Mouse (Mus musculus) hindbrain, postnatal 0 days (tissue): Measurements from ENCODE around the gene Map7. TPM values are rescaled to one million over a fixed set of nuclear protein-coding genes. Genes with fewer than 3 reads are reported as not detected.

Experiments used
- ATAC-seq: fragments of 200-750 bp; cut with Nextera tagmentation; 2 replicates; pipeline ENCODE4 v1.8.0; 2017; ENCODE audit warnings: mild to moderate bottlenecking, moderate TSS enrichment, moderate library complexity
- DNase-seq: peaks from one replicate; pipeline ENCODE4 v3.0.0-alpha.2; 2015; ENCODE audit warnings: low spot score
- H3K27ac ChIP-seq: fragments of 300-500 bp; sonication (generic); 2 replicates; pipeline ENCODE4 v1.5.1; 2014; ENCODE audit warnings: mild to moderate bottlenecking
- H3K27me3 ChIP-seq: fragments of 300-500 bp; sonication (generic); 2 replicates; pipeline ENCODE4 v1.6.1; 2014; ENCODE audit warnings: low read length, mixed read lengths; ENCODE audit not compliant: insufficient read depth
- H3K36me3 ChIP-seq: fragments of 300-500 bp; sonication (generic); 2 replicates; pipeline ENCODE4 v1.6.1; 2014; ENCODE audit warnings: low read length, mixed read lengths; ENCODE audit not compliant: insufficient read depth
- H3K4me1 ChIP-seq: fragments of 300-500 bp; sonication (generic); 2 replicates; pipeline ENCODE4 v1.6.1; 2014; ENCODE audit warnings: antibody characterized with exemption, low read length, mixed read lengths; ENCODE audit not compliant: insufficient read depth
- H3K4me2 ChIP-seq: fragments of 300-500 bp; sonication (generic); 2 replicates; pipeline ENCODE4 v1.6.1; 2014; ENCODE audit warnings: low read depth, mild to moderate bottlenecking, low read length, moderate library complexity, mixed read lengths
- H3K4me3 ChIP-seq: fragments of 300-500 bp; sonication (generic); 2 replicates; pipeline ENCODE4 v1.5.1; 2014; ENCODE audit warnings: low read length
- H3K9ac ChIP-seq: fragments of 300-500 bp; sonication (generic); replicated peaks from 2 replicates; pipeline ENCODE4 v1.6.1; 2014; ENCODE audit warnings: mild to moderate bottlenecking, low read length, moderate library complexity, mixed read lengths
- H3K9me3 ChIP-seq: fragments of 300-500 bp; sonication (generic); 2 replicates; pipeline ENCODE4 v1.6.1; 2016; ENCODE audit warnings: low read length, mixed read lengths
- CTCF ChIP-seq: IDR thresholded peaks from 2 replicates; pipeline ENCODE4 v1.5.1; 2016; ENCODE audit warnings: antibody characterized with exemption, control low read depth, low read depth
- WGBS: fragments of 180-500 bp; shearing (Covaris S2); extraction: QIAGEN DNeasy Blood & Tissue Kit; methylation state at CpG from one replicate; pipeline ENCODE4 v1.1.7; 2014; 5-methylcytosine and 5-hydroxymethylcytosine counted together
- polyA plus RNA-seq: library from polyadenylated mRNA; unstranded; fragments of >200 nt; fragmentation: Nextera tagmentation; extraction: Ambion mirVana; gene quantifications from 2 replicates; pipeline ENCODE4 v1.2.1, GENCODE M21; 2015
- total RNA-seq: library from RNA; depleted of rRNA; stranded (reverse); fragments of >200 nt; gene quantifications from 2 replicates; pipeline ENCODE4 v1.2.3, GENCODE M21; 2014

Gene Map7
- total and polyA plus RNA-seq, 2 experiments from 2014 or later, result 6.2 to 15.1 TPM

DNA sequence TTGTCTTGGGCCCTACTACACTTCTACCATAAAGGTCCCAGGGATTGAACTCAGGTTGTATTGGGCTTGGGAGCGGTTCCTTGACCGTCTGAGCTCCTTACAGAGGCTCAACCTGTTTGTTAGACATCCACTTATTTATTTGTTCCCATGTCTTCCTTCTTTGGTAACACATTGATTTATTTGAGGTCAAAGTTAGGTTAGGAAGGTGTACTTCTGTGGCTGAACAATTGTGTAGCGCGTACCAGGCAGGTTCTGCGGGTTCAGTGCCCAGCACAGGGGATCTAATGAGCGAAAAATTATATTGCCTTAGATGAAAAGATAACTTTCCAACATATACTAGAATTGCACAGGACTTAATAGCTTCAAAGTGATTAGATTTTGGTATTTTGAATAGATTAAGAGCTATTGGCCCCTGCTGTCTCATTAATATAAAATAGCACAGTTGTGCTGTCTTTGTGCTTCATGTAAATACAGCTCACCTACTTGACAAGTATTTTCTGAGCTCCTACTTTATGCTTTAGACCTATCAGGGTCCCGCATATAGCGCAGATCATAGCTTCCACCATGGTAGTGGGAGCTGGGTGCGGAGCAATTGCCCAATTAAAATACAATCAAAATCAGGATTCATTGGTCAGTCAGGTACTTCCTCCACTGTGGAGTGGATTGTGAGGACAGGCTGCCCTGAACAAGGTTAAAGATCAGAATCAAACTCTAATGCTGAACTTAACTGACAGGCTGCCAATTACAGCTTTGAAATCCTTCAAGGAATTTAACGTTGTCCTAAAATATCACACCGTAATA, 162.9 kb downstream of the Map7 start:
- H3K36me3 ChIP-seq, result no peaks in the 10 kb centered on the region
- WGBS, result 44% methylated on average over 11 of the region's 11 CpGs
- no peaks in the 10 kb centered on the region for H3K9me3 ChIP-seq
- H3K27ac ChIP-seq, result peak overlapping the region; percentile 99
- H3K27me3 ChIP-seq, result no peaks in the 10 kb centered on the region
- peak overlapping the region; percentile 85 for H3K4me3 ChIP-seq
- ATAC-seq (no peak), DNase-seq (peak; percentile 25)
- peak overlapping the region; percentile 73 for H3K4me2 ChIP-seq
- H3K4me1 ChIP-seq, result peaks cover 5% of the 10 kb centered on the region; the same call in 1 of the 2 replicates
- peak overlapping the region; percentile 95 for H3K9ac ChIP-seq
- TF ChIP-seq CTCF, result no peak

- DNase-seq (peak; percentile 100), ATAC-seq (peak; percentile 99)
- H3K4me1 ChIP-seq, result peaks cover 5% of the 10 kb centered on the region; the same call in 1 of the 2 replicates
- peak within 1 kb of the TSS; percentile 73 for H3K4me2 ChIP-seq
- under 1% methylated on average over 84 of the region's 84 CpGs for WGBS
- H3K9ac ChIP-seq, result peak within 1 kb of the TSS; percentile 95
- peak within 1 kb of the TSS; percentile 99 for H3K27ac ChIP-seq
- no peaks in the 10 kb centered on the region for H3K9me3 ChIP-seq
- H3K27me3 ChIP-seq, result no peaks in the 10 kb centered on the region
- peak; percentile 42; the same call in 1 of the 2 replicates for TF ChIP-seq CTCF
- no peaks in the 10 kb centered on the region for H3K36me3 ChIP-seq
- peak within 1 kb of the TSS; percentile 85 for H3K4me3 ChIP-seq
Observed at GRCm38 (mm10) chr10:20311918-20312735, 163.9 kb downstream of the Map7 start, which contains the start of gene Bclaf1. Gene Bclaf1, plus strand, starts transcription at chr10:20312469.

- Histone ChIP-seq H3K4me3 (peak overlapping the region; percentile 85), H3K4me2 (peak overlapping the region; percentile 62), H3K36me3 (no peaks in the 10 kb centered on the region), H3K9me3 (no peaks in the 10 kb centered on the region), H3K27ac (peak overlapping the region; percentile 99), H3K4me1 (peaks cover 5% of the 10 kb centered on the region; the same call in 1 of the 2 replicates), H3K27me3 (no peaks in the 10 kb centered on the region), H3K9ac (peak overlapping the region; percentile 95)
- DNase-seq (peak; percentile 95), ATAC-seq (peak; percentile 72)
- 2% methylated on average over 51 of the region's 54 CpGs for WGBS
- TF ChIP-seq CTCF, result no peak
Observed at GRCm38 (mm10) chr10:20312736-20313301, 164.5 kb downstream of the Map7 start.

GRCm38 (mm10) chr10:20313447-20313846, 165.2 kb downstream of the Map7 start:
- Histone ChIP-seq H3K4me3 (peak overlapping the region; percentile 85), H3K27me3 (no peaks in the 10 kb centered on the region), H3K4me2 (peak overlapping the region; percentile 62), H3K9me3 (no peaks in the 10 kb centered on the region), H3K27ac (peak overlapping the region; percentile 99; the same call in 1 of the 2 replicates), H3K4me1 (peaks cover 5% of the 10 kb centered on the region; the same call in 1 of the 2 replicates), H3K9ac (peak overlapping the region; percentile 95; the same call in 1 of the 2 replicates), H3K36me3 (0 out of 2 replicates have a peak, but pooled peaks cover 5% of the 10 kb centered on the region)
- no peak for DNase-seq
- WGBS, result 49% methylated on average over 13 of the region's 13 CpGs
- no peak for ATAC-seq
- TF ChIP-seq CTCF, result no peak

- WGBS, result 91% methylated on average over 4 of the region's 4 CpGs
- peaks cover 5% of the 10 kb centered on the region; the same call in 1 of the 2 replicates for H3K4me1 ChIP-seq
- no peak overlapping the region for H3K27ac ChIP-seq
- H3K9me3 ChIP-seq, result no peaks in the 10 kb centered on the region
- DNase-seq, result no peak
- no peak for ATAC-seq
- no peak overlapping the region for H3K9ac ChIP-seq
- H3K4me3 ChIP-seq, result no peak overlapping the region
- no peaks in the 10 kb centered on the region for H3K27me3 ChIP-seq
- peaks cover 7% of the 10 kb centered on the region; the same call in 1 of the 2 replicates for H3K36me3 ChIP-seq
- TF ChIP-seq CTCF, result no peak
- H3K4me2 ChIP-seq, result peak overlapping the region; percentile 62
Observed at GRCm38 (mm10) chr10:20313941-20314340, 165.7 kb downstream of the Map7 start.

DNA sequence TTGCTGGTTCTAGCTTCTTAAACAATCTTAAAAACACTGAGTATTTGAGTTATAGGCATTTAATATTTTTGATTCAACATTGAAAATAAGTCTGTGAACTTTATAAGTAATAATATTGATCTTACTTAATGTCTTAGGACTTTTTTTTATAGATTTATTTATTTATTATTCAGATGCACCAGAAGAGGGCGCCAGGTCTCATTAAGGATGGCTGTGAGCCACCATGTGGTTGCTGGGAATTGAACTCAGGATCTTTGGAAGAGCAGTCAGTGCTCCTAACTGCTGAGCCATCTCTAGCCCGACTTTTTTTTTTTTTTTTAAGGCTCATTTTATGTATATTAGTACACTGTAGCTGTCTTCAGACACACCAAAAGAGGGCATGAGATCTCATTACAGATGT, 166.5 kb downstream of the Map7 start:
- DNase-seq, result no peak
- 68% methylated on average over 2 of the region's 2 CpGs for WGBS
- Histone ChIP-seq H3K9me3 (no peaks in the 10 kb centered on the region), H3K4me1 (peaks cover 5% of the 10 kb centered on the region; the same call in 1 of the 2 replicates), H3K4me3 (no peak overlapping the region), H3K9ac (no peak overlapping the region), H3K27me3 (no peaks in the 10 kb centered on the region), H3K36me3 (peaks cover 11% of the 10 kb centered on the region; the same call in 1 of the 2 replicates), H3K4me2 (no peak overlapping the region), H3K27ac (no peak overlapping the region)
- ATAC-seq, result no peak
- TF ChIP-seq CTCF, result peak; percentile 41
